Mouse (Mus musculus) embryo, embryonic 11 days (tissue): ENCODE measurements at regions not wholly inside any gene's neighbourhood (a gene's known extent, or its start where the extent isn't known, plus 50 kb on each side); places are given as distances from the start of the nearest gene placed in this dataset.

Experiments
- DNase-seq: peaks from one replicate; pipeline ENCODE4 v3.0.0-alpha.2; 2015

GRCm38 (mm10) chr13:41897481-41898317 lies 50.2 kb upstream of the Adtrp start:
- DNase-seq: no peak
